In genomic region chr11:33147572-33148337, GRCm38 (mm10) we compare ENCODE assay signal across 8 mouse cellular contexts. TPM values are rescaled to one million over a fixed set of nuclear protein-coding genes. Genes with fewer than 3 reads are reported as not detected.
DNase-seq lines count a peak whose midpoint lies in the region; ATAC-seq and TF ChIP-seq lines count a peak whose summit lies in the region.

No protein-coding gene starts in this region.

- peak overlapping the region; percentile 34 for H3K4me3 ChIP-seq in cortical plate, adult 2 months (ENCODE audit: insufficient read depth, low read length)
- H3K4me3 ChIP-seq in intestine, embryonic 16.5 days (ENCODE audit: low read length), result peak overlapping the region; percentile 62
- peak overlapping the region; percentile 50 for H3K4me3 ChIP-seq in lung, adult 2 months (replicated peaks; ENCODE audit: extremely low read depth, low read depth, low read length)
- peak overlapping the region; percentile 63 for H3K4me3 ChIP-seq in neural tube, embryonic 12.5 days

- 0% methylated on average over 58 of the region's 85 CpGs for WGBS in intestine, embryonic 16.5 days
- 2% methylated on average over 81 of the region's 85 CpGs for WGBS in lung, adult 2 months
- under 1% methylated on average over 75 of the region's 85 CpGs for WGBS in neural tube, embryonic 12.5 days

- H3K4me2 ChIP-seq in intestine, embryonic 16.5 days (ENCODE audit: low read depth, low read length), result peak overlapping the region; percentile 96
- H3K4me2 ChIP-seq in neural tube, embryonic 12.5 days (replicated peaks), result peak overlapping the region; percentile 90

- peak; percentile 39 to 50 for DNase-seq in adrenal gland, adult 18-20 months (ENCODE audit: low spot score in 2 of 2)
- DNase-seq in adrenal gland, postnatal 4 days (ENCODE audit: low spot score in 2 of 2), result no peak
- DNase-seq in lung, adult 2 months, result peak; percentile 52
- DNase-seq in thymus, postnatal 36 days, result peak; percentile 29 to 45

- no peaks in the 10 kb centered on the region for H3K9me3 ChIP-seq in intestine, embryonic 16.5 days (ENCODE audit: control insufficient read depth, low read length)
- no peaks in the 10 kb centered on the region for H3K9me3 ChIP-seq in neural tube, embryonic 12.5 days

- peak; percentile 18 for ATAC-seq in granulocyte monocyte progenitor cell, adult 5-6 weeks (replicated peaks; ENCODE audit: poor library complexity, severe bottlenecking)
- ATAC-seq in intestine, embryonic 16.5 days, result peak; percentile 59
- peak; percentile 68 for ATAC-seq in neural tube, embryonic 12.5 days (ENCODE audit: low FRiP score, low read depth)

- TF ChIP-seq CTCF in cortical plate, adult 2 months (IDR thresholded peaks at IDR 0.05; ENCODE audit: extremely low read depth, insufficient read depth, low read length), result no peak
- TF ChIP-seq CTCF in lung, adult 2 months (IDR thresholded peaks at IDR 0.05; ENCODE audit: insufficient read depth, low read length), result no peak

- H3K9ac ChIP-seq in intestine, embryonic 16.5 days (ENCODE audit: low read depth, low read length), result peak overlapping the region; percentile 62
- H3K9ac ChIP-seq in neural tube, embryonic 12.5 days, result peak overlapping the region; percentile 78

- no peak overlapping the region for H3K27ac ChIP-seq in cortical plate, adult 2 months (ENCODE audit: insufficient read depth, low read length)
- no peak overlapping the region; the same call in 1 of the 2 replicates for H3K27ac ChIP-seq in intestine, embryonic 16.5 days (ENCODE audit: low read length)
- H3K27ac ChIP-seq in neural tube, embryonic 12.5 days, result peak overlapping the region; percentile 75; the same call in 1 of the 2 replicates

- H3K27me3 ChIP-seq in intestine, embryonic 16.5 days (replicated peaks; ENCODE audit: control insufficient read depth, insufficient read depth, low read length), result peaks cover 20% of the 10 kb centered on the region
- peaks cover 31% of the 10 kb centered on the region for H3K27me3 ChIP-seq in neural tube, embryonic 12.5 days (replicated peaks)

- TF ChIP-seq POLR2A in cortical plate, adult 2 months (IDR thresholded peaks at IDR 0.05; ENCODE audit: extremely low read depth, insufficient read depth, low read length), result no peak
- TF ChIP-seq POLR2A in lung, adult 2 months (IDR thresholded peaks at IDR 0.05; ENCODE audit: borderline replicate concordance, extremely low read depth, low read depth, low read length), result no peak

- no peaks in the 10 kb centered on the region for H3K36me3 ChIP-seq in intestine, embryonic 16.5 days (ENCODE audit: control insufficient read depth, insufficient read depth, low read length)
- peaks cover 21% of the 10 kb centered on the region for H3K36me3 ChIP-seq in neural tube, embryonic 12.5 days

- H3K4me1 ChIP-seq in cortical plate, adult 2 months (ENCODE audit: control insufficient read depth, insufficient read depth, low read length), result no peaks in the 10 kb centered on the region
- H3K4me1 ChIP-seq in intestine, embryonic 16.5 days (ENCODE audit: control insufficient read depth, insufficient read depth, low read length), result peaks cover 24% of the 10 kb centered on the region
- peaks cover 4% of the 10 kb centered on the region for H3K4me1 ChIP-seq in lung, adult 2 months (ENCODE audit: control insufficient read depth, insufficient read depth, low read length)
- H3K4me1 ChIP-seq in neural tube, embryonic 12.5 days, result peaks cover 29% of the 10 kb centered on the region

RNA-seq across cellular contexts. Expression of gene Fgf18, which starts 0.6 kb away (rescaled TPM):
- total RNA-seq in adrenal gland, adult 18-20 months (2021), result 1 to 10 TPM; 1.3 to 2.0 TPM
- 1 to 10 TPM; 2.7 to 2.9 TPM for total RNA-seq in adrenal gland, postnatal 4 days (2021)
- 1.8 and 2.0 TPM in 2 replicates for polyA plus RNA-seq in cortical plate, adult 2 months (2012; rRNA removed)
- not detected in 2 replicates for total RNA-seq in granulocyte monocyte progenitor cell, adult 5-6 weeks (2014; fragmentation: Nextera tagmentation)
- total RNA-seq in granulocyte monocyte progenitor cell, adult 5-6 weeks (2017), result not detected in 2 replicates
- 0.83 and 1.9 TPM in 2 replicates for polyA plus RNA-seq in intestine, embryonic 16.5 days (2015; fragmentation: Nextera tagmentation; extraction: Ambion mirVana)
- 6.6 and 7.1 TPM in 2 replicates for polyA plus RNA-seq in lung, adult 2 months (2012; rRNA removed)
- 9.2 and 12.9 TPM in 2 replicates for polyA plus RNA-seq in neural tube, embryonic 12.5 days (2016; fragmentation: Nextera tagmentation; extraction: Ambion mirVana)

RNA-seq across cellular contexts. Expression of gene Npm1, which starts 15.3 kb away (rescaled TPM):
- total RNA-seq in adrenal gland, adult 18-20 months (2021), result 100 to 1,000 TPM; 224 to 282 TPM
- total RNA-seq in adrenal gland, postnatal 4 days (2021), result 100 to 1,000 TPM; 458 to 497 TPM
- 178 and 182 TPM in 2 replicates for polyA plus RNA-seq in cortical plate, adult 2 months (2012; rRNA removed)
- total RNA-seq in granulocyte monocyte progenitor cell, adult 5-6 weeks (2014; fragmentation: Nextera tagmentation), result 2,328 and 2,367 TPM in 2 replicates
- 3,358 and 3,800 TPM in 2 replicates for total RNA-seq in granulocyte monocyte progenitor cell, adult 5-6 weeks (2017)
- 689 and 790 TPM in 2 replicates for polyA plus RNA-seq in intestine, embryonic 16.5 days (2015; fragmentation: Nextera tagmentation; extraction: Ambion mirVana)
- polyA plus RNA-seq in lung, adult 2 months (2012; rRNA removed), result 43.1 and 74.9 TPM in 2 replicates
- 614 and 622 TPM in 2 replicates for polyA plus RNA-seq in neural tube, embryonic 12.5 days (2016; fragmentation: Nextera tagmentation; extraction: Ambion mirVana)

RNA-seq across cellular contexts. Expression of gene Tlx3, which starts 55.6 kb away (rescaled TPM):
- total RNA-seq in adrenal gland, adult 18-20 months (2021), result under 1 TPM in 1 of 2 experiments, not detected in 1; 0.19 TPM
- total RNA-seq in adrenal gland, postnatal 4 days (2021), result under 1 TPM; 0.93 to 0.95 TPM
- not detected in 2 replicates for polyA plus RNA-seq in cortical plate, adult 2 months (2012; rRNA removed)
- not detected in 2 replicates for total RNA-seq in granulocyte monocyte progenitor cell, adult 5-6 weeks (2014; fragmentation: Nextera tagmentation)
- total RNA-seq in granulocyte monocyte progenitor cell, adult 5-6 weeks (2017), result not detected in 2 replicates
- not detected in 2 replicates for polyA plus RNA-seq in intestine, embryonic 16.5 days (2015; fragmentation: Nextera tagmentation; extraction: Ambion mirVana)
- polyA plus RNA-seq in lung, adult 2 months (2012; rRNA removed), result not detected in 2 replicates
- 64.6 and 83.5 TPM in 2 replicates for polyA plus RNA-seq in neural tube, embryonic 12.5 days (2016; fragmentation: Nextera tagmentation; extraction: Ambion mirVana)

Comparison
In these comparisons a context has a peak if more than half of its experiments do, and no peak if none do; other contexts are left out.
1. DNase-seq: peak in adrenal gland, adult 18-20 months (2 of 2), lung, adult 2 months (single experiment) and thymus, postnatal 36 days (2 of 2); none in adrenal gland, postnatal 4 days (0 of 2).
2. ATAC-seq: peak in every context shown above with its lines; median percentile 68 in neural tube, embryonic 12.5 days; 59 in intestine, embryonic 16.5 days; 18 in granulocyte monocyte progenitor cell, adult 5-6 weeks.
3. RNA of gene Tlx3, which starts 55.6 kb away (polyA plus RNA-seq): 64.6 to 83.5 TPM in neural tube, embryonic 12.5 days; not detected in intestine, embryonic 16.5 days, not detected in cortical plate, adult 2 months and not detected in lung, adult 2 months; every median in the first group is over 10 times any median in the second.
4. Peak in every context shown above with its lines, with median percentiles within 50 percentile points of each other: H3K4me3 ChIP-seq.